Mouse (Mus musculus) myocyte (in vitro differentiated cells): Measurements from ENCODE around the gene Nedd9.

ENCODE experiments used
- E2F4 ChIP-seq: IDR thresholded peaks from one replicate; pipeline ENCODE4 v1.6.1; 2011; ENCODE audit warnings: mild to moderate bottlenecking, control low read depth, moderate library complexity; ENCODE audit not compliant: insufficient read depth
- MAX ChIP-seq: IDR thresholded peaks from one replicate; pipeline ENCODE4 v1.6.1; 2011; ENCODE audit warnings: low read depth, mild to moderate bottlenecking, control low read depth
- MYOG ChIP-seq, 3 experiments: IDR thresholded peaks; one replicate each; pipeline ENCODE4 v1.6.1; 2011; ENCODE audit warnings: control low read depth in 2 of 3, low read depth in 2 of 3, mild to moderate bottlenecking in 2 of 3; ENCODE audit not compliant: insufficient read length in 2 of 3, control insufficient read depth in 1 of 3, insufficient read depth in 1 of 3
- POLR2A ChIP-seq: IDR thresholded peaks from one replicate; pipeline ENCODE4 v1.6.1; 2011; ENCODE audit warnings: low read depth, mild to moderate bottlenecking, control low read depth, moderate library complexity; ENCODE audit not compliant: insufficient read length
- POLR2AphosphoS2 ChIP-seq: IDR thresholded peaks from one replicate; pipeline ENCODE4 v1.6.1; 2011; ENCODE audit warnings: low read depth, control low read depth; ENCODE audit not compliant: insufficient read length
- USF1 ChIP-seq: IDR thresholded peaks from one replicate; pipeline ENCODE4 v1.6.1; 2011; ENCODE audit warnings: low read depth, mild to moderate bottlenecking, control low read depth, moderate library complexity

GRCm38 (mm10) chr13:41510631-41511419 is 23.7 kb upstream of the Nedd9 start:
- TF ChIP-seq POLR2A = no peak
- no peak for TF ChIP-seq MAX
- TF ChIP-seq E2F4 = no peak
- no peak for TF ChIP-seq USF1
- no peak for TF ChIP-seq POLR2AphosphoS2
- no peak for TF ChIP-seq MYOG (IDR thresholded peaks at IDR 0.05; ENCODE audit: control insufficient read depth in 1 of 3, insufficient read depth in 1 of 3, insufficient read length in 2 of 3, low read depth in 2 of 3)
